Mouse (Mus musculus) ES-E14 (cell line): ENCODE data around the gene Pakap.

Experiments
- HCFC1 ChIP-seq: IDR thresholded peaks from 2 replicates; pipeline ENCODE4 v1.6.1; 2012; ENCODE audit warnings: low read length, inconsistent platforms, borderline replicate concordance; ENCODE audit not compliant: insufficient read depth
- MAFK ChIP-seq: IDR thresholded peaks from 2 replicates; pipeline ENCODE4 v1.6.1; 2014; ENCODE audit warnings: mild to moderate bottlenecking, low read depth, low read length, inconsistent platforms; ENCODE audit not compliant: insufficient read depth
- ZNF384 ChIP-seq: IDR thresholded peaks from 2 replicates; pipeline ENCODE4 v1.6.1; 2012; ENCODE audit warnings: low read depth, low read length, inconsistent platforms

DNA sequence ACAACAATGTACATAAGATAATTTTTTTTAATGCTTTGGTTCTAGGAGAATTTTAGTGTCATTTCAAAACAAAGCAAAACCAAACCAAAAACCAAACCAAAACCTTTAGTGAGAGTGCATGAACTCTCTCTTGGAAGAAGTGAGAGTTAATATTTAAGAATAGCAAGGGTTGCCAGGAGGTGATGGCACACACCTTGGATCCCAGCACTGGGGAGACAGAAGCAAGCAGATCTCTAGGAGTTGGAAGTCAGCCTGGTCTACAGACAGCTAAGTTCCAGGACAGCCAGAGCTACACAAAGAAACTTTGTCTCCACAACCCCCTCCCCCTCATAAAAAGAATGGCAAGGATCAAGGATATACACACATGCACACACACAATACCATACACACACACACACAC lies 345.0 kb downstream of the Pakap start:
- TF ChIP-seq MAFK, result no peak
- TF ChIP-seq HCFC1, result no peak
- TF ChIP-seq ZNF384, result no peak
